Mouse (Mus musculus) brain, embryonic 14.5 days (tissue): ENCODE measurements at regions not wholly inside any gene's neighbourhood (a gene's known extent, or its start where the extent isn't known, plus 50 kb on each side); places are given as distances from the start of the nearest gene placed in this dataset.

Experiments used
- CTCF ChIP-seq: fragments of 200-500 bp; IDR thresholded peaks from 2 replicates; pipeline ENCODE4 v1.5.1; 2012; ENCODE audit warnings: inconsistent platforms, mild to moderate bottlenecking, moderate library complexity, borderline replicate concordance; ENCODE audit not compliant: insufficient read depth, insufficient read length; ENCODE audit errors: extremely low read depth
- POLR2A ChIP-seq: fragments of 200-500 bp; IDR thresholded peaks from 2 replicates; pipeline ENCODE4 v1.6.1; 2012; ENCODE audit warnings: mild to moderate bottlenecking, inconsistent platforms, borderline replicate concordance; ENCODE audit not compliant: poor library complexity, insufficient read depth, insufficient read length, severe bottlenecking; ENCODE audit errors: extremely low read depth

GRCm38 (mm10) chr5:64401737-64402136, 245.6 kb downstream of the Tbc1d1 start:
- no peak for TF ChIP-seq CTCF
- no peak for TF ChIP-seq POLR2A
